Mouse (Mus musculus) adrenal gland, postnatal 0 days (tissue): Measurements from ENCODE around the gene Fam49a. TPM values are rescaled to one million over a fixed set of nuclear protein-coding genes. Genes with fewer than 3 reads are reported as not detected.

Experiments used
- polyA plus RNA-seq: library from polyadenylated mRNA; unstranded; fragments of >200 nt; fragmentation: Nextera tagmentation; extraction: Ambion mirVana; gene quantifications from 2 replicates; pipeline ENCODE4 v1.2.1, GENCODE M21; 2015

The Fam49a gene
- 9.1 and 12.9 TPM in 2 replicates for polyA plus RNA-seq

GRCm38 (mm10) chr12:12261987-12262971, at the start of gene Fam49a:
Gene Fam49a (plus strand): TSS chr12:12262139.

